Mouse (Mus musculus) frontal cortex, adult 2 months (tissue): ENCODE measurements around the gene Tent5b. TPM values are rescaled to one million over a fixed set of nuclear protein-coding genes. Genes with fewer than 3 reads are reported as not detected.
"Not testable (repeated sequence)": the region's sequence is repeated elsewhere in the genome, so short reads cannot be mapped to it uniquely, and the experiment has no call there.

Experiments used
- DNase-seq, 2 experiments: peaks; one replicate each; pipeline ENCODE4 v3.0.0; 2022; ENCODE audit warnings: low spot score in 1 of 2; ENCODE audit errors: extremely low spot score in 1 of 2
- polyA plus RNA-seq: library from polyadenylated mRNA; depleted of rRNA; stranded (reverse); fragments of >200 nt; gene quantifications from 2 replicates; pipeline ENCODE4 v1.2.3, GENCODE M21; 2012

Tent5b gene
- polyA plus RNA-seq, 1 experiment = 0.08 TPM

DNA sequence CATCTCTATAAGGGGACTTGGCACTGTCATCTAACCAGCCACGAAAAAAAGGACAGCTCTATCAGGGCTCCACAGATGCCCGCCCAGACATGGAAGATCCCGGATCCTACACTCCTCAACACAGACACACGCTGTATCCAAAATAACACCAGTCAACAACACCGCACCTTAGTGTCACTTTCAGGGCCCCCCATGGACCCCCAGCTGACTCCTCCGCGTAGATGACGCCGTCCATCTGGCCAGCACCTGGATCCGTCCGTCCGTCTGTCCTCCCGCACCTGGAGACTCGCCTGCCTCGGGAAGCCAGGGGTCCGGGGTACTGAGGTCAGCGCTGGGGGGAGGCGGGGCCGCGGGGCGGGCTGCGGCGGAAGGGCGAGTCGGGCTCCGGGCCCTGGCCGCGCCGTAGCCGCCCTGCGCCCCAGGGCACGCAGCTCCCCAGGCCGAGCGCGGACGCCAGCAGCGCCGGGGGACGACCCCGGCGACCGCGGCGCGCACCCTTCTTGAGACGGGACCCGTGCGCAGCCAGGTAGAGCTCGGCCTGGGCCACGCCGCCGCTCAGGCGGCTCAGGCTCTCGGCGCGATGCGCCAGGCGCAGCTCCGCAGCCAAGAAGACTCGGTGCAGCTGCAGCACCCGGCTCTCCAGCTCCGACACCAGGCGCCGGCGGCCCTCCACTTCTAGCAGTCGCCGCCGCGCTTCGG lies 17.7 kb downstream of the Tent5b start:
- DNase-seq = no peak

DNA sequence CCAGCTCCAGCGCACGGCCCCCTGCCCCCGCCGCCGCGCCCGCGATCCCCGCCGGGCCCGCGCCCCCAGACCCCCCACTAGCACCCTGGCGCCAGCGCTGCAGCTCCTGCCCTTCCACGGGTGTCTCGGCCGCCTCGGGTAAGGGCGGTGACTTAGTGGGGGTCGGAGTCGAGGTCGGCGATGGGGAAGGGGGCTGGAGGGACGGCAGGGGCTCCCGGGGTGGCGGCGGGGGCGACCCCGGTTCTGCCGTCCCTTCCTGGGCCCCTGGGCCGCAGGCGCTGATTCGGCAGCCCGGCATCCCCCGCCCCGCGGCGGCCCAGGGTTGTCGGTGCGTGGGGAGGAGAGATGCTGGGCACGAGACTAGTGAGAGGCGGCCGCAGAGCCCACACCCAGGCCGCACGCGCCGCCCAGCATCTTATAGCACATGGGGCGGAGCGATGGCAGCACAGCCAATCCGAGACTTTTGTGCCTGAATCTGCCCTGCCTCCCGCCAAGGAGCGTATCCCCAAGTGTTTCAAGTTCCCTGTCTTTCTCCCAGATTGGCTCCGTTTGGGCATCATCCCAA lies 18.3 kb downstream of the Tent5b start, which contains the start of gene Trnp1:
Trnp1 (minus strand) TSS at position 391 of the 565 bp plus-strand sequence.
- DNase-seq = peak; percentile 83 to 91

DNA sequence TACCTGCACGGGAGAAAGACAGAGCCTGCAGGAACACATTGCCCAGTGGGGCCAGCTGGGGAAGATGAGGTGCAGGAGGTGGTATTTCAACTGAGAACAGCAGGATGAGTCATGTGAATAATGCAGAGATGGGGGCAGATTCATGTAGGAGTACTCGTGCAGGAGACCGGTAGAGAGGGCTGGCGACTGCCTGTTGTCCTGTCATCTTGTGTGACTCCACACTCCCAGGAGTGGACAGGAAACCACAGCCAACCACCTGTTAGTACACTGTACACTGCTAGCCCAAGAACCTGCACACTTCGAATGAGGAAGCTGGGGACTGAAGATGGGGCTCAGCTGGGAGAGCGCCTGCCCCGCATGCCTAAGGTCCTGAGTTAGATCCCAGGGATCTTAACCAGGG lies 21.6 kb downstream of the Tent5b start:
- DNase-seq = peak in 1 of 2 experiments; percentile 33

- no peak for DNase-seq
Observed at GRCm38 (mm10) chr4:133504300-133504699, 24.4 kb downstream of the Tent5b start.

GRCm38 (mm10) chr4:133504755-133505485 lies 25.0 kb downstream of the Tent5b start:
- DNase-seq = no peak

GRCm38 (mm10) chr4:133506573-133506972 lies 26.6 kb downstream of the Tent5b start:
- no peak for DNase-seq

GRCm38 (mm10) chr4:133508990-133509389 lies 29.1 kb downstream of the Tent5b start:
- peak in 1 of 2 experiments; percentile 72 for DNase-seq

- DNase-seq = no peak
Observed at GRCm38 (mm10) chr4:133511050-133511449, 31.1 kb downstream of the Tent5b start.

DNA sequence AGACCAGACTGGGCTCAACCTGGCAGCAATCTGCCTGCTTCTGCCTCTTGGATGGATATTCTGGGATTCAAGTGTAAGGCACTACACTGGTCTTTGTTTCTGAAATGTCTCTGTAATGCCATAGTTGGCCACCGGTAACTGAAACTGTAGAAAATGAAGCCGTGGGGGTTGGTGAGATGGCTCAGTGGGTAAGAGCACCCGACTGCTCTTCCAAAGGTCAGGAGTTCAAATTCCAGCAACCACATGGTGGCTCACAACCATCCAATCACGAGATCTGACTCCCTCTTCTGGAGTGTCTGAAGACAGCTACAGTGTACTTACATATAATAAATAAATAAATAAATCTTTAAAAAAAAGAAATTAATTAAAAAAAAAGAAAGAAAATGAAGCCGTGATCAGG lies 32.6 kb downstream of the Tent5b start:
- DNase-seq = not testable (repeated sequence)

DNA sequence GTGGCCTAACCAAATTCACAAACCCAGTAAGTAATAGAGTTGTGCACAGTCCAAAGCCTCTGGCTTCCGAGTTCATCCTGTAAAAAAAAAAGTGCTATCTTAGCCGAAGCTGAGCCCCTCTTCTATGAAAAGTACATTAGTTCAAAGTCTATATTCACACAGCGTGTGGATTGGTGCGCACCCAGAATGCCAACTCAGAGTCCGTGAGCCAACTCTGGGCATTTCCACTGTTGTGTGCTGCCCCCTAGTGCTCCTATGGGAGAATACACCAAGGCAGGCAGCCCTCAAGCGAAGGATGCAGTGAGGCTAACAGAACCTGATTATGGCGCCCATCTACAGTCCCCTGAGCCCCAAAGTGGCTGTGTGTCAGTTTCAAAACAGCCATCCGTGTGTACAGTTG lies 33.0 kb downstream of the Tent5b start:
- DNase-seq = peak; percentile 56 to 90

DNA sequence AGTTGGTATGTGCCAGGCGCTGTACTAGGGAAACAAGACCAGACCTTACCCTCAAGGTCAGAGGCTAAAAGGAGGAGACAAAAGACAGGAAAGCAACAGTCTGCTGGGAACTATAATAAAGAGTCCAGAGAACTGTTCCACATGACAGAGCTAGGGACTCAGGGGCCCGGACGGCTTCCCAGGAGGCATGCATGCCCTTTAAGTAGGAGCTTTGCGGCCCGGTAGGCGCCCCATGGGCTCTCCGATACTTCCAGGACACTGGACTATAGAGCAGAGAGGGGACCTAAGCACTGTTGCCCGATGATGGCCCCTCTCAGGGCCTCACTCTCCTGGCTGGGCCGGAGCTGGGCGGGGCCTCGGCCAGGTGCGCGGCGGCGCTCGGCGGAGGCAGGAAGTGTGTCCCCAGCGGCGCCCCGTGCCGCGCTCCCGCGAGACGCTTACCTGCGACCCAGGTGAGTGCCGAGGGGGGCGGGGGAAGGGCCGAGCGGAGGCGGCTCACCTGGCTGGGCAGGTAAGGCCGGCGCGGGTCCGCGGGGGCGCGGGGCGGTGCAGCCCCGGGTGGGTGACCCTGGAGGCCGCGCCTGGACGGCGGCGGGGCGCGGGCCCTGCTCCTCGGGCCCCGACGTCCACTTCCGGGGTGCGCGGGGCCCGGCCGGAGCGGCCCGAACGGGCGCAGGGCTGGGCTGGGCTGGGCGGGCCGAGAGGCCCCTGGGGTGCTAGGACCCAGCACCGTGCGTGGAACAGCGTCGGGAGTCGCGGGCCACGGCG lies 38.9 kb downstream of the Tent5b start, which contains the start of gene Kdf1:
Kdf1 (plus strand) TSS at position 363 of the 768 bp plus-strand sequence.
- no peak for DNase-seq

DNA sequence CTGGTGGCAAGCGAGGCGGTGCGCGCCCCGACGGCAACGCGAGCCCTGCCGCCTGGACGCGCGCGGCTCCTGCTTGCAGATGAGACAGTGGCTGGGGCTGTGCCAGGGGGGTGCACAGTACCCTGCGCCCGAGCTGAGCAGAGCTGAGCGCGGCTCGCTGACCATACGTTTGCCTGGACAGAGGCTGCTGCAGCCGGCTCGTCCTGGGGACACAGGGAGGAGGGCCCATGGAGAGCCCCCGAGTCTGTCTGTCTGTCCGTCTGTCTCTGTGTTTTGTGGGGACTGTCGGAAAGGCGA lies 39.4 kb downstream of the Tent5b start:
- no peak for DNase-seq

- no peak for DNase-seq
Observed at GRCm38 (mm10) chr4:133521502-133521901, 41.6 kb downstream of the Tent5b start.

GRCm38 (mm10) chr4:133527788-133528187 lies 47.9 kb downstream of the Tent5b start:
- no peak for DNase-seq

- DNase-seq = no peak
Observed at GRCm38 (mm10) chr4:133532777-133533176, 52.8 kb downstream of the Tent5b start.

GRCm38 (mm10) chr4:133536081-133536480 lies 56.1 kb downstream of the Tent5b start:
- DNase-seq = no peak

- no peak for DNase-seq
Observed at GRCm38 (mm10) chr4:133536652-133537051, 56.7 kb downstream of the Tent5b start.
